Mouse (Mus musculus): ENCODE data around the gene Dnajc5. TPM values are rescaled to one million over a fixed set of nuclear protein-coding genes. Genes with fewer than 3 reads are reported as not detected.

Gene Dnajc5
- polyA plus RNA-seq, 1 experiment = 95.2 TPM

DNA sequence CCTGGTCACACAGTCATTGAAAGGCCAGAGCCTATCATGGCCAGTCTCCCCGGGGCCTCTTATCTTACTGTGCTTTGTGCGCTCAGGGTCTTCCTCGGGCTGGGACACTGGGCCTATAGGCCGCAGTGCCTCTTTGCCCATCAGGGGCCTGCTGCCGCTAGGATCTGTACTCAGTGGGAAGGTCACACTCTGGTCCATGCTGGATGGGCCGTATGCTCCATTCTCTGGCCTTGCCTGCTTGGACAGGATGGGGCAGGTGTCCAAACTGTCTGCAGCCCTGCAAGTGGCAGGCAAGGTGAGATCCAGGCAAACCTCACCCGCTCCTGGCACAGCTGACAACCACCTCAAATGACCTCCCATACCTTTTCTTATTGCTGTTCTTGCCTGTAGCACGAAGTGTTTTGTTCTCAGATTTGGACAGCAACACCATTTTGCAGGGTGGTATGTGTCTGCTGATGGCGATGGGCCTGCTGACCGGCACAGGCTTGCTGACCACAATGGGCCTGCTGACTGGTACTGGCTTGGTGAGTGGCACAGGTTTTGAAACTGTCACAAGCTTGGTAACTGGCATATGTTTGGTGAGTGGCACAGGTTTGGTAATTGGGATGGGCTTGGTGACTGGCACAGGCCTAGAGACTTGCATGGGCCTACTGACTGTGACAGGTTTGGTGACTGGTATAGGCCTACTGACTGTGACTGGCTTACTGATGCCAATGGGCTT, 68.9 kb downstream of the Dnajc5 start:
- no peak for DNase-seq (ENCODE audit: low read depth)

- DNase-seq (ENCODE audit: low read depth) = no peak
These were observed 69.4 kb downstream of the Dnajc5 start for GRCm38 (mm10) chr2:181589732-181590105.

DNA sequence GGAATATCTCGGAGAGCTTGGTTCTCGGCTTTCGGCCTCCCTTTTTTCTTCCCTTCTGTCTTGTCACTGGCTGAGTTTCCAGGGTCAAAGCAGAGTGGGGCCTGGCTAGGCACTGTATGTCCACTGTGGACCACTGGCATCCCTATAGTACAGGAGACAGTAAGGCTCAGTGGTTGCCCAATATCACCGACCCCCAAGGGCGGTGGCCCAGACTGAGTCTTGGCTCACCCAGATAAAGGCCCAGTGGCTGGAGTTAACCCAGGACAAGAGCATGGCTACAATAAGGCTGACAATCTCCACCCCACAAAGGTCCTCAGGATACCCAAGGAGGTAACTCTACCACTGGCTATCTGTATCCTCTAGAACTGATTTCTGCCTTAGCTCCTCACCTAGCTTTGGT, 70.2 kb downstream of the Dnajc5 start:
- DNase-seq (ENCODE audit: low read depth) = no peak

- no peak for DNase-seq (ENCODE audit: low read depth)
These were observed 71.3 kb downstream of the Dnajc5 start, which contains the start of gene Prpf6 for GRCm38 (mm10) chr2:181591528-181592085. TSS of gene Prpf6 (plus strand) at chr2:181591868.

DNA sequence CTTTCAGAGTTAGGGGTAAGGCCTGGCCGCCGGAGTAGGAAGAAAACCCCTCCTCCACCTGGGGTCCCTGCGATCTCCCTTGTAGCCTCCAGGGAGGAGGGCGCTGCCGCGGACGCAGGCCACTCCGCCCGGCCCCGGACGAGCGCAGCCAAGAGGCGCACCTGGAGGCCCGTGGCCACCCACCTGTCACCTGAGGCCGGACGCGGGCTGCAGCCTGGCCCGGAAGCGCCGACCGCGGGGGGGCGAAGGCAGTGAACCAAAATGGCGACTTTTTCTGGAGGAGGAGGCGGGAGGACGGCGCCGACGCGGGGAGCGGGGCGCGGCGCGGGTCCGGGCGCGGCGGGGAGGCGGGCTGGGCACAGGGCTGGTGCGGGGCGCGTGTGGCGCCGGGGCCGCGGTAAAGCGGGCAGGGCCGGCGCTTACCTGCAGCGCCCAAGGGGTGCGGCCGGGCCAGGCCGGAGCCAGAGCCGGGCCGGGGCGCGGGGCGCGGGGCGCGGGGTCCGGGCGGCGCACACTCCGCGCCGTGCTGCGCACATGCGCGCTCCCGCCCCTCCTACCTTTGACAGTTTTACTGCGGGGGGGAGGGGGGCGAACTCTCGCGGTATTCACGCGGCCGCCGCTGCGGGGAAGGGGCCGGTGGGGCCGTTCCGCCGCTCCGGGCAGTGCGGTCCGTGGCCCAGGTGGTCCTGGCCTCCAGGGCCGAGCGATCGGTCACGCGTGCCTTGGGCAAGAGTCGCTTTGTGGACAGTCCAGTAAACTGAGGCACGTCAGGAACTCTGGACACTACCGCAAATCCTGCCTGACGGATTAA, 72.2 kb downstream of the Dnajc5 start, which contains the start of gene Zfp512b:
Gene Zfp512b, minus strand, starts transcription at position 573 of the 811 bp plus-strand sequence.
- no peak for DNase-seq (ENCODE audit: low read depth)

DNA sequence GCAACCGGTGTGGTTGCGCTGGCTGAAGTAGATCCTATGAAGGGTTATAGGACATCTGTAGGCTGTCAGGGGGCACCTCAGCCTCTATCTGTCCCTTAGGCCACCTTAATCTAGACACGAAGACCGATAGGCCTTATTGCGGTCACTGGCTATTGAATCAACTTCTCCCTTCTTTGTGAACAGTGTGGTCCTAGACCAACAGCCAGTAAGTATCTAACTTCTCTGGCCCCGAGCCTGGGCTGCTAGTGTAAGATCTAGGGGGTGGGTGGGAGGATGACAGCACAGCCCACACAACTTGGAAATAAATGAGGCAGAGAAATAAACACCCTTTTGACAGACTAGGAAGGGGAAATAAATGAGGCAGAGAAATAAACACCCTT, 72.7 kb downstream of the Dnajc5 start:
- no peak for DNase-seq (ENCODE audit: low read depth)

DNA sequence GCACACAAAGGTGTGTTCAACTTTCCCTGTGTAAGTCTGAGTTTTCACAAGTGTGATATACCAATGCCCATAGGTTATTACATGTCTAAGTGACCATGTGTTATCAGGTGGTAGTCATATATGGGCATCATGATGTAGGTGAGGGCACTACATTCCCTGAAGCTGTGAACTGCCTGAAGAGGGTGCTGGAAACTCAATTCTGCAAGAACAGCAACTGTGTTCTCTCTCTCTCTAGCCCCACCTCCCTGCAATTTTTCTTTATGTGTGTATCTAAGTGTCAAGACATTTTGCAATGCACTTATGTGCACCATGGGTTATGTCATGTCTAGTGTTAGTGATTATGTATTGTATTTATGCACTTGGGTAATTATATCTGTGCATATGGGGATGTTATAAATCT, 73.7 kb downstream of the Dnajc5 start:
- DNase-seq (ENCODE audit: low read depth) = no peak

- DNase-seq (ENCODE audit: low read depth) = no peak
These were observed 74.8 kb downstream of the Dnajc5 start for GRCm38 (mm10) chr2:181594946-181595696.

- no peak for DNase-seq (ENCODE audit: low read depth)
These were observed 76.1 kb downstream of the Dnajc5 start for GRCm38 (mm10) chr2:181596221-181596960.

- DNase-seq (ENCODE audit: low read depth) = no peak
These were observed 77.2 kb downstream of the Dnajc5 start for GRCm38 (mm10) chr2:181597378-181598061.

DNA sequence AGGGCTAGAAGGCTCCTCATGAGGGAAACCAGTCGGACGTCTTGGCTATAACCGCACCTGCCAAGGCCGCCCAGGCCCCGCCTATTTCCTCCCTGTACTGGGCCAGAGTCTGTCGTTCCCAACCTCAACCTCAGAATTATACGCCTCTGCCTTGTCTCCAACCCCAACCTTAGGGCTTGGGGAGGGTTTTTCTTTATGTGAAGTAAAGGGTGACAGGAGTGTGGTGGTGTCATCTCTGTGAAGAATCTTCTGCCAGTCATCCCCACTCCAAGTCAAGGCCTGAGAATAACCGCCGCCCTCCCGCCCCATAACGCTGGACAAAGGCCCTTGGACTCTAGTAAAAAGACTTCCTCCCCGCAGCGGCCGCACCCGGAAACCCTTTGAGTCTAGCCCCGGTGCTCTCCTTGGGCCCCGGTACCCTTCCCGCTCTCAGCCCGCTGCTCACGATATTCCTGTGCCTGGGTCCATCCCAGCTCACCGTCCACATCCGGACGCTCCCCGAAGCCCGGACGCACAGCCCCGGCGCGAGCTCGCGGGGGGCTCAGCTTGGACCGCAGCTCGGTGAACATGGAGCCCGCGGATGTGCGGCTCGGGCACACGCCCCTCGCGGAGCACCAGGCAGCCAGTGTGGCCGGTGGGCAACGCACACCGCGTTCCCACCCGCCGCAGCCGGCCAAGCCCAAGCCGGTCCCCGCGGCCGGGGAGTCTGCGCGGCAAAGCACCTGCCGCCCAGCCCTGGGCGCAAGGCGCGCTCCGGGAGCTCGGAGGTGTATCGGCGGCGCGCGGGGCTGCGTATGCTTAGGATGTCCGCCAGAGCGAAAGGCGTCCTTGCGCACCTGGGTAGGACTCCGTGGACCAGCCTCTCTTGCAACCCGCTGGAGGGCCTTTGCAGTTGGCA, 78.4 kb downstream of the Dnajc5 start, which contains the start of gene Samd10:
Gene Samd10, minus strand, starts transcription at position 759 of the 898 bp plus-strand sequence.
- no peak for DNase-seq (ENCODE audit: low read depth)

GRCm38 (mm10) chr2:181600226-181600758, 80.0 kb downstream of the Dnajc5 start:
- DNase-seq (ENCODE audit: low read depth) = no peak

DNA sequence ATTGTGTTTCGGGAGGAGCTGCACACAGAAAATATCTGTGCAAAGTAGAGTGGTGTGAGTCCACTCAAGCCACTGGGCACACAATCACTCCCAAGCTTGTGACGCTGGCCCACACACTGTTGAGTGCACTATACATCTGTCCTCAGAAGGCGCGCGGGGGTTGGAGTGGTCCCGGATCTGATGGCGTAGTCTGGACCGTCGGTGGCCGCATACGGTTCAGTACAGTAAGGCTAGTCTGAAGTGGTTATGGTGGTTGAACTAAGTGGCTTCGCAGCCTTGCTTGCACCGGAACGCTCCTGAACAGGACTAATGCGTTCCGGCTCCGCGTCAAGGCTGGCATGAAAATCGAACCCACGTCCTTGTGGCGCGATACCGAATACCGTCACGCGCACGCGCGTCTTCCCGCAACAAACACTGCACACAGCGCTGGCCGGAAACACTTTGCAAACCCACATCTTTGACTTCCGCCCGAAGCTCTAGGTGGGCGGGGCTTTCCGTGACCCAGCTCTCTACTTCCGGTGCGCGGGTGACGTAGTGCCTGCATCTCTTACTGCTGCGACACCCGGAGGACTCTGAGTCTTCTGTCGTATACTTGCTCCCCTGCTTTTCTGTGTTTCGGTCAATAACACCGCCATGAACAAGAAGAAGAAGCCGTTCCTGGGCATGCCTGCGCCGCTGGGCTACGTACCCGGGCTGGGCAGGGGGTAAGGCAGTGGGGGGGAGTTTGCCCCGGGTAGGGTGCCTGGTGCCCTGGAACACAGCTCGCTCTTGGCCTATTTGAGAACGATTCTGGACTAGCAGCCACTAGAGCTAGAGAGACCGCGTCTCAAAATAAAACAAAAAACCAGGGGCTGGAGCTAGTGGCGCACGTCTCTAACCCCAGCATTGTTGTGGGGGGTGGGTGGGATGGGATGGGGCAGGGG, 80.8 kb downstream of the Dnajc5 start:
- no peak for DNase-seq (ENCODE audit: low read depth)

DNA sequence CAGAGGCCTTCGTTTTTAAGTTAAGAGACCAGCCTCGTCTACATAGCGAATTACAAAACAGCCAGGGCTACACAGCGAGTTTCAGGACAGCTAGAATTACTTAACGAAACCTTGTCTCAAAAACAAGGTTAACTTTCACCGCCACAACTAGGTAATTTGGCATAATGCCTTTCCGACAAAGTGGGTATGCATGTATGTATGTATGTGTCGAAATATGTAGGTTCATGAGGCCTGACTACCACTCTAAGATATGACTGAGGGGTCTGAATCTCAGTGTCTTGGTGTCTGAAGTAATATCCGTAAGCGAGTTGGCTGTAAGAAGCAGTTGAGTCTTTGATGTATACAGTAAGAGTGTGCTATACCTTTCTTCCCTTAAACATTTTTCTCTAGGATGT, 81.5 kb downstream of the Dnajc5 start:
- no peak for DNase-seq (ENCODE audit: low read depth)

DNA sequence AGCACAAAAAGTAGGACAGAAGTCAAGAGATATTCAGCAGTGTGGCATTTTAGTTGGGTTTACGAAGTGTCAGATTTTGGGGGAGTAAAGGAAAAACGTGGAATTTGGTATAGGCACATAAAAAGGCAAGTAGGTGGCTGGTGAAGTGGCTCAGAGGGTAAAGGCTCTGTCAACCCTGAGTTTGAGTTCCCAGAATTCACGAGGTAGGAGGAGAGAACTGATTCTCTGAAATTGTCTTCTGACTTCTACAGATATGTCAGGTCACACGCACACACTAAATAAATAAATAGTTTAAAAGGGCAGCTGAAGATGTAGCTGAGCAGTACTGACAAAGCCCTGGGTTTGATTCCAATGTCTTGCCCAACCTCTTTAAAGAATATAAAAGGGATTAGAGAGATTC, 82.1 kb downstream of the Dnajc5 start:
- DNase-seq (ENCODE audit: low read depth) = no peak
